Mouse (Mus musculus): ENCODE measurements around the gene Rtn3. TPM values are rescaled to one million over a fixed set of nuclear protein-coding genes. Genes with fewer than 3 reads are reported as not detected.
A peak's percentile ranks its signal among the peaks of the same experiment; 100 is the strongest.
"Not testable (repeated sequence)": the region's sequence is repeated elsewhere in the genome, so short reads cannot be mapped to it uniquely, and the experiment has no call there.

The Rtn3 gene
- polyA plus RNA-seq, 1 experiment from 2014 or later = 306 TPM

GRCm38 (mm10) chr19:7498816-7499215 lies 15.7 kb upstream of the Rtn3 start:
- H3K4me3 ChIP-seq = no peak overlapping the region
- WGBS = 95% methylated on average over 2 of the region's 2 CpGs

GRCm38 (mm10) chr19:7496070-7496469 lies 13.0 kb upstream of the Rtn3 start:
- not testable (repeated sequence) for H3K4me3 ChIP-seq; H3K27ac ChIP-seq (replicated peaks); H3K36me3 ChIP-seq; H3K27me3 ChIP-seq (ENCODE audit: low read depth, poor library complexity, severe bottlenecking); H3K9me3 ChIP-seq (replicated peaks); DNase-seq (ENCODE audit: low spot score)
- peaks cover 13% of the 10 kb centered on the region for H3K4me1 ChIP-seq
- 88% methylated on average over 1 of the region's 1 CpGs for WGBS

More at GRCm38 (mm10) chr19:7498816-7499215, 15.7 kb upstream of the Rtn3 start:
- Histone ChIP-seq H3K9me3 (replicated peaks) (no peaks in the 10 kb centered on the region), H3K4me1 (peaks cover 10% of the 10 kb centered on the region), H3K27me3 (ENCODE audit: low read depth, poor library complexity, severe bottlenecking) (no peaks in the 10 kb centered on the region), H3K27ac (replicated peaks) (no peak overlapping the region), H3K36me3 (no peaks in the 10 kb centered on the region)
- no peak for DNase-seq (ENCODE audit: low spot score)

- 53% methylated on average over 14 of the region's 14 CpGs for WGBS
- Histone ChIP-seq H3K4me3 (peak overlapping the region; percentile 72), H3K36me3 (no peaks in the 10 kb centered on the region), H3K27ac (replicated peaks) (peak overlapping the region; percentile 94; the same call in 1 of the 2 replicates), H3K27me3 (ENCODE audit: low read depth, poor library complexity, severe bottlenecking) (no peaks in the 10 kb centered on the region), H3K9me3 (replicated peaks) (no peaks in the 10 kb centered on the region), H3K4me1 (peaks cover 13% of the 10 kb centered on the region)
- DNase-seq (ENCODE audit: low spot score) = no peak
Observed at GRCm38 (mm10) chr19:7495221-7496038, 12.3 kb upstream of the Rtn3 start.

- DNase-seq (ENCODE audit: low spot score) = peak; percentile 94
Observed at GRCm38 (mm10) chr19:7494187-7495015, 11.3 kb upstream of the Rtn3 start.

GRCm38 (mm10) chr19:7493352-7494186 lies 10.5 kb upstream of the Rtn3 start, which contains the start of gene Atl3:
TSS of gene Atl3 (plus strand) at chr19:7494040.
- Histone ChIP-seq H3K36me3 (no peaks in the 10 kb centered on the region), H3K9me3 (replicated peaks) (no peaks in the 10 kb centered on the region), H3K27ac (replicated peaks) (peak within 1 kb of the TSS; percentile 94), H3K27me3 (ENCODE audit: low read depth, poor library complexity, severe bottlenecking) (no peaks in the 10 kb centered on the region), H3K4me1 (peaks cover 13% of the 10 kb centered on the region), H3K4me3 (peak within 1 kb of the TSS; percentile 72)
- DNase-seq (ENCODE audit: low spot score) = no peak
- 30% methylated on average over 31 of the region's 31 CpGs for WGBS

More at GRCm38 (mm10) chr19:7494187-7495015, 11.3 kb upstream of the Rtn3 start:
- Histone ChIP-seq H3K27me3 (ENCODE audit: low read depth, poor library complexity, severe bottlenecking) (no peaks in the 10 kb centered on the region), H3K27ac (replicated peaks) (peak overlapping the region; percentile 94), H3K4me3 (peak overlapping the region; percentile 72), H3K36me3 (no peaks in the 10 kb centered on the region), H3K4me1 (peaks cover 13% of the 10 kb centered on the region), H3K9me3 (replicated peaks) (no peaks in the 10 kb centered on the region)
- WGBS = under 1% methylated on average over 84 of the region's 84 CpGs

GRCm38 (mm10) chr19:7492682-7493081 lies 9.6 kb upstream of the Rtn3 start:
- H3K4me1 ChIP-seq = peaks cover 13% of the 10 kb centered on the region
- no peak overlapping the region for H3K4me3 ChIP-seq
- H3K27ac ChIP-seq (replicated peaks) = no peak overlapping the region
- 88% methylated on average over 2 of the region's 2 CpGs for WGBS
- H3K27me3 ChIP-seq (ENCODE audit: low read depth, poor library complexity, severe bottlenecking) = no peaks in the 10 kb centered on the region
- H3K9me3 ChIP-seq (replicated peaks) = no peaks in the 10 kb centered on the region
- DNase-seq (ENCODE audit: low spot score) = no peak
- no peaks in the 10 kb centered on the region for H3K36me3 ChIP-seq

GRCm38 (mm10) chr19:7491960-7492359 lies 8.9 kb upstream of the Rtn3 start:
- peaks cover 13% of the 10 kb centered on the region for H3K4me1 ChIP-seq
- no peak overlapping the region; the same call in 1 of the 2 replicates for H3K27ac ChIP-seq (replicated peaks)
- 89% methylated on average over 6 of the region's 6 CpGs for whole genome bisulfite sequencing
- no peaks in the 10 kb centered on the region for H3K9me3 ChIP-seq (replicated peaks)
- DNase-seq (ENCODE audit: low spot score) = no peak
- H3K36me3 ChIP-seq = no peaks in the 10 kb centered on the region
- no peak overlapping the region for H3K4me3 ChIP-seq
- H3K27me3 ChIP-seq (ENCODE audit: low read depth, poor library complexity, severe bottlenecking) = no peaks in the 10 kb centered on the region

- no peaks in the 10 kb centered on the region for H3K27me3 ChIP-seq (ENCODE audit: low read depth, poor library complexity, severe bottlenecking)
- H3K4me3 ChIP-seq = no peak overlapping the region
- H3K4me1 ChIP-seq = peaks cover 6% of the 10 kb centered on the region; the same call in 1 of the 2 replicates
- H3K27ac ChIP-seq (replicated peaks) = no peak overlapping the region
- 84% methylated on average over 8 of the region's 8 CpGs for WGBS
- H3K36me3 ChIP-seq = no peaks in the 10 kb centered on the region
- H3K9me3 ChIP-seq (replicated peaks) = no peaks in the 10 kb centered on the region
- DNase-seq (ENCODE audit: low spot score) = no peak
Observed at GRCm38 (mm10) chr19:7487680-7488079, 4.6 kb upstream of the Rtn3 start.

GRCm38 (mm10) chr19:7484076-7484475 lies 995 bp upstream of the Rtn3 start:
- peaks cover 16% of the 10 kb centered on the region for H3K36me3 ChIP-seq
- H3K9me3 ChIP-seq (replicated peaks) = no peaks in the 10 kb centered on the region
- peaks cover 24% of the 10 kb centered on the region for H3K4me1 ChIP-seq
- DNase-seq (ENCODE audit: low spot score) = no peak
- 80% methylated on average over 5 of the region's 5 CpGs for WGBS
- no peaks in the 10 kb centered on the region for H3K27me3 ChIP-seq (ENCODE audit: low read depth, poor library complexity, severe bottlenecking)
- H3K4me3 ChIP-seq = peak overlapping the region; percentile 88
- H3K27ac ChIP-seq (replicated peaks) = peak overlapping the region; percentile 99; the same call in 1 of the 2 replicates

GRCm38 (mm10) chr19:7483512-7483882 lies 416 bp upstream of the Rtn3 start:
- H3K4me3 ChIP-seq = peak overlapping the region; percentile 88
- WGBS = 7% methylated on average over 6 of the region's 6 CpGs
- peak overlapping the region; percentile 99 for H3K27ac ChIP-seq (replicated peaks)
- peaks cover 26% of the 10 kb centered on the region for H3K4me1 ChIP-seq
- H3K36me3 ChIP-seq = peaks cover 20% of the 10 kb centered on the region
- peak; percentile 23 for DNase-seq (ENCODE audit: low spot score)
- no peaks in the 10 kb centered on the region for H3K9me3 ChIP-seq (replicated peaks)
- H3K27me3 ChIP-seq (ENCODE audit: low read depth, poor library complexity, severe bottlenecking) = no peaks in the 10 kb centered on the region

GRCm38 (mm10) chr19:7482266-7482598 lies 849 bp downstream of the Rtn3 start:
- H3K27ac ChIP-seq (replicated peaks) = peak overlapping the region; percentile 99
- WGBS = 0% methylated on average over 7 of the region's 7 CpGs

More at GRCm38 (mm10) chr19:7482266-7482598, 849 bp downstream of the Rtn3 start:
- DNase-seq (ENCODE audit: low spot score) = no peak
- H3K27me3 ChIP-seq (ENCODE audit: low read depth, poor library complexity, severe bottlenecking) = no peaks in the 10 kb centered on the region
- no peaks in the 10 kb centered on the region for H3K9me3 ChIP-seq (replicated peaks)
- peaks cover 27% of the 10 kb centered on the region for H3K4me1 ChIP-seq
- H3K36me3 ChIP-seq = peaks cover 28% of the 10 kb centered on the region
- peak overlapping the region; percentile 88 for H3K4me3 ChIP-seq

Measured in midbrain, embryonic 10.5 days (tissue).